Mouse (Mus musculus): ENCODE measurements at regions not wholly inside any gene's neighbourhood (a gene's known extent, or its start where the extent isn't known, plus 50 kb on each side); places are given as distances from the start of the nearest gene placed in this dataset.

DNA sequence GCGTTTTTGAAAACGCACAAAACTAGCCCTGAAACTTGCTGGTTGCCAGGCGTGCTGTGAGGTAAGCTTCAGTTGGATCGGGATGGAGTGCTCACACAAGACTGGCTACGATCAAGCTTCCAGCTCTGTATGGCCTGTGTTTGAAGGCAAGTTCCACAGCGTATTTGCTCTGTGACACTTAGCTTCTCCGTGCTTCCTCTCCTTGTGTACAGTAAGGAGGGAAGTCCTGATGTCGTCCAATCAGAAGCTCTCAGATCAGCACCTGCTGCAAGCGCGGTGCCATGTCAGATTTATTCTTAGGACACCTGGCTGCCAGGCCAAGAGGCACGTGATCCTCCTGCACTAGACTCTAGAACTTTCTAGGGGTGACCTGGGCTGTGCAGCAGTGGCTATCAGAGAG lies 236.0 kb downstream of the Cbln1 start:
- TF ChIP-seq CTCF (IDR thresholded peaks at IDR 0.05; ENCODE audit: low read depth, low read length) (no peak), POLR2A (IDR thresholded peaks at IDR 0.05; ENCODE audit: insufficient read depth, low read length) (no peak), EP300 (IDR thresholded peaks at IDR 0.05; ENCODE audit: insufficient read depth, low read depth, low read length) (no peak)
